19 mouse cellular contexts compared by ENCODE assay signal in the genomic region with DNA sequence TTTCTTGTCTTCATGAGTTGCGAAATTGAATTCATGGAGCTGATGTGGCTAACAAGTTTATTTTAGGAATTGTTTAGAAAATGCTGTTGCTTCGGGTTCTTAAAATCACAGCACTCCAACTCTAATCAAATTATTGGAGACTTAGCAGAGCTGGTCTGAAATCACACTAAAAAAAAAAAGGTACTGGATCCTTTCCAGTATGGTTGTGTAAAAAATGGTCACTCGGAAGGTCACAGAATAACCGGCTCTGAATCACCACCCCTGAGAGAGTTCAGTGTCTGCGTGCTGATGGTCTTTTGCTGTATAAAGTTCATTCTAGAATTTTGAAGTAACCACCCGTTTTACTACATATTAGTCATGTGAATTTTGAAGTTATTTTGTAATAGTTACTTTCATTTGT. TPM values are rescaled to one million over a fixed set of nuclear protein-coding genes. Genes with fewer than 3 reads are reported as not detected.
DNase-seq lines count a peak whose midpoint lies in the region; TF ChIP-seq lines count a peak whose summit lies in the region.
"Had no signal": no experiment of that assay in that cellular context is flagged by ENCODE, and none has a peak within 500 bp of the region (broad histone marks: within the 10 kb centered on the region; RNA-seq: fewer than 3 reads in every experiment).

No protein-coding gene starts in this region.

- TF ChIP-seq POLR2A in liver, adult 2 months (IDR thresholded peaks at IDR 0.05; ENCODE audit: extremely low read depth, insufficient read depth, low read length): no peak

- peak; percentile 88 for DNase-seq in liver, adult 2 months (ENCODE audit: extremely low read depth, low read depth, low spot score)
- DNase-seq in liver (no peak), 3T3-L1 (ENCODE audit: low read depth, low spot score) (peak; percentile 60), 416B (ENCODE audit: low read depth) (peak; percentile 5)
- peak; percentile 10 to 11 for DNase-seq in adrenal gland, postnatal 36 days
- DNase-seq in heart, postnatal 14 days: no peak
- no peak for DNase-seq in layer of hippocampus, postnatal 36 days
- DNase-seq: cerebellum, adult 9-10 months; gastrocnemius, postnatal 10 days; heart, adult 11 months; heart, postnatal 10 days had no signal

- H3K27me3 ChIP-seq in liver, adult 2 months (ENCODE audit: control insufficient read depth, insufficient read depth, low read length): no peaks in the 10 kb centered on the region
- H3K27me3 ChIP-seq: heart, embryonic 12.5 days; liver, embryonic 12.5 days; megakaryocyte, embryonic 14.5 days; midbrain, embryonic 13.5 days had no signal

- TF ChIP-seq CTCF in liver, adult 2 months (IDR thresholded peaks at IDR 0.05; ENCODE audit: low read depth, low read length): no peak

- H3K79me2 ChIP-seq in liver, adult 2 months (ENCODE audit: control insufficient read depth, insufficient read depth, low read length): no peaks in the 10 kb centered on the region

- 22% methylated on average over 6 of the region's 6 CpGs for WGBS in liver, adult 2 months

- intact Hi-C loops in heart, postnatal 14 days (cut with DNase I): no loop called here

- no peak overlapping the region for H3K9ac ChIP-seq in liver, adult 2 months (ENCODE audit: low read depth, low read length)
- H3K9ac ChIP-seq: heart, embryonic 12.5 days; liver, embryonic 12.5 days; midbrain, embryonic 13.5 days had no signal

- peaks cover 37% of the 10 kb centered on the region for H3K36me3 ChIP-seq in liver, adult 2 months (ENCODE audit: control insufficient read depth, insufficient read depth, low read length)

- peaks cover 6% of the 10 kb centered on the region; the same call in 1 of the 2 replicates for H3K4me1 ChIP-seq in liver, adult 2 months (ENCODE audit: control insufficient read depth, insufficient read depth, low read length)
- H3K4me1 ChIP-seq: embryonic facial prominence, embryonic 10.5 days; forebrain, embryonic 10.5 days; heart, embryonic 12.5 days; limb, embryonic 10.5 days; liver, embryonic 12.5 days; megakaryocyte, embryonic 14.5 days; midbrain, embryonic 13.5 days had no signal

- H3K27ac ChIP-seq in liver, adult 2 months (replicated peaks; ENCODE audit: insufficient read depth, low read depth, low read length): no peak overlapping the region
- H3K27ac ChIP-seq: embryonic facial prominence, embryonic 10.5 days; forebrain, embryonic 10.5 days; kidney, postnatal 0 days; limb, embryonic 10.5 days; liver, embryonic 12.5 days; midbrain, embryonic 13.5 days had no signal

- no peak overlapping the region for H3K4me3 ChIP-seq in liver, adult 2 months (ENCODE audit: insufficient read depth, low read depth, low read length)
- H3K4me3 ChIP-seq: embryonic facial prominence, embryonic 10.5 days; forebrain, embryonic 10.5 days; heart, embryonic 12.5 days; limb, embryonic 10.5 days; liver, embryonic 12.5 days; megakaryocyte, embryonic 14.5 days; midbrain, embryonic 13.5 days had no signal

RNA-seq across cellular contexts. Expression of a gene that starts 42.0 kb away (rescaled TPM):
- 62.2 and 66.2 TPM in 2 replicates for total RNA-seq in liver, adult 2 months (2014; rRNA removed)
- 3.7 and 4.2 TPM in 2 replicates for polyA plus RNA-seq in liver, adult 2 months (2012; rRNA removed)
- total RNA-seq in adrenal gland, postnatal 36 days (2021): 10 to 100 TPM; 79.4 to 80.6 TPM
- total RNA-seq in heart, postnatal 14 days (2021): 10 to 100 TPM; 54.3 to 57.3 TPM
- 10 to 100 TPM; 53.1 to 53.3 TPM for total RNA-seq in layer of hippocampus, postnatal 36 days (2021)

RNA-seq across cellular contexts. Expression of a gene that starts 47.7 kb away (rescaled TPM):
- total RNA-seq in liver, adult 2 months (2014; rRNA removed): 66.8 and 86.8 TPM in 2 replicates
- 7.6 and 9.5 TPM in 2 replicates for polyA plus RNA-seq in liver, adult 2 months (2012; rRNA removed)
- total RNA-seq in adrenal gland, postnatal 36 days (2021): 10 to 100 TPM; 54.1 to 62.9 TPM
- total RNA-seq in heart, postnatal 14 days (2021): 10 to 100 TPM; 36.6 to 39.9 TPM
- 10 to 100 TPM; 50.6 to 50.9 TPM for total RNA-seq in layer of hippocampus, postnatal 36 days (2021)

Comparison
In these comparisons a context has a peak if more than half of its experiments do, and no peak if none do; other contexts are left out.
1. DNase-seq: peak in liver, adult 2 months (single experiment), 3T3-L1 (single experiment), 416B (single experiment) and adrenal gland, postnatal 36 days (2 of 2); none in liver (single experiment), heart, postnatal 14 days (0 of 2) and layer of hippocampus, postnatal 36 days (0 of 2).